8 mouse cellular contexts compared by ENCODE assay signal in the genomic region with DNA sequence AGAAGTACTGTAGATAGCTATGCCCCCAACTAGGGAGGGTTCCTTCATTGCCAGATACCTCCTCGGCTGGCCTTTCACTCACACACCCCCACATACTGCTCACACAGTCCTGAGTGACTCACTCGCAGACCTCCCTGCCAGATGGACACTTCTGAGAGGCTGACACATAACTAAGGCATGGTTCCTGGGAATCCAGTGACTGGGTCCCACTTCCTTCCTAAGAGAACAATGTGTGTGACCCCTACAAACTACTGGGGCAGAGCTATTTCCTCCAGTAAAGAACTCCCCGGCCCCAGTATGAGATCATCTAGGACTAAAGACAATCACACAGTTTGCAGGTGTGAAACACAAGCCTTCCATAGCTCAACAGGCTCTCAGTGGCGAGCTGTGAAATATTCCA.
DNase-seq lines count a peak whose midpoint lies in the region.

No protein-coding gene starts in this region.

- peaks cover 9% of the 10 kb centered on the region for H3K4me1 ChIP-seq in midbrain, embryonic 10.5 days

- WGBS in midbrain, embryonic 10.5 days: 74% methylated on average over 4 of the region's 4 CpGs

- no peak overlapping the region for H3K4me3 ChIP-seq in midbrain, embryonic 10.5 days

- H3K36me3 ChIP-seq in midbrain, embryonic 10.5 days: no peaks in the 10 kb centered on the region

- no peak overlapping the region for H3K27ac ChIP-seq in midbrain, embryonic 10.5 days (replicated peaks)

- no peaks in the 10 kb centered on the region for H3K9me3 ChIP-seq in midbrain, embryonic 10.5 days (replicated peaks)

- H3K27me3 ChIP-seq in midbrain, embryonic 10.5 days (ENCODE audit: low read depth, poor library complexity, severe bottlenecking): no peaks in the 10 kb centered on the region

- DNase-seq in kidney, adult 11 months: peak; percentile 47
- DNase-seq in kidney, adult 18-20 months: no peak
- DNase-seq in heart, adult 9 months (ENCODE audit: low spot score in 2 of 2): peak; percentile 78 to 91
- DNase-seq in kidney, postnatal 14 days: peak; percentile 59
- peak; percentile 55 for DNase-seq in skeletal muscle tissue, adult 2 months (ENCODE audit: low read depth, low spot score)
- DNase-seq in midbrain, embryonic 10.5 days (ENCODE audit: low spot score): no peak
- no peak for DNase-seq in layer of hippocampus, adult 18-20 months (ENCODE audit: low spot score in 2 of 2)
- no peak for DNase-seq in cerebellum, adult 18-20 months

Comparison
In these comparisons a context has a peak if more than half of its experiments do, and no peak if none do; other contexts are left out.
1. DNase-seq: peak in kidney, adult 11 months (single experiment), heart, adult 9 months (2 of 2), kidney, postnatal 14 days (single experiment) and skeletal muscle tissue, adult 2 months (single experiment); none in kidney, adult 18-20 months (single experiment), midbrain, embryonic 10.5 days (single experiment), layer of hippocampus, adult 18-20 months (0 of 2) and cerebellum, adult 18-20 months (0 of 2).